Mouse (Mus musculus): ENCODE data around the gene Slc39a9.

The Slc39a9 gene

GRCm38 (mm10) chr12:80654659-80655025, 11.0 kb downstream of the Slc39a9 start:
- no peak for DNase-seq

GRCm38 (mm10) chr12:80658661-80659060, 15.0 kb downstream of the Slc39a9 start:
- no peak for DNase-seq

- DNase-seq = no peak
Observed at GRCm38 (mm10) chr12:80662322-80662721, 18.6 kb downstream of the Slc39a9 start.

DNA sequence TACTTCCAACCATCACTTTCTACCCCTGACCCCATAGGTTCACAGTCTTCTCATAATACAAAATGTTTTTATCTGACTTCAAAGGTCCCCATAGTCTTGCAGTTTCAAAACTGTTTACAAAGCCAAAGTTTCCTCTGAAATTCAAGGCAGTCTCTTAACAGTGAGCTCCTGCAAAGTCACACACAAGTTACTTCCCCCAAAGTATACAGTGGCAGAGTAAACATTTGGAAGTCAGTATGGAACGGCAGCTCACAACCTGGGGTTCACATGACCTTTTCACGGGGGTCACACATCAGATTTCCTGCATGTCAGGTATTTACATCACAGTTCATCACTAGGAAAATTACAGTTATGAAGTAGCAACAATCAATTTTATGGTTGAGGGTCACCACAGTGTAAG, 20.3 kb downstream of the Slc39a9 start:
- no peak for DNase-seq

DNA sequence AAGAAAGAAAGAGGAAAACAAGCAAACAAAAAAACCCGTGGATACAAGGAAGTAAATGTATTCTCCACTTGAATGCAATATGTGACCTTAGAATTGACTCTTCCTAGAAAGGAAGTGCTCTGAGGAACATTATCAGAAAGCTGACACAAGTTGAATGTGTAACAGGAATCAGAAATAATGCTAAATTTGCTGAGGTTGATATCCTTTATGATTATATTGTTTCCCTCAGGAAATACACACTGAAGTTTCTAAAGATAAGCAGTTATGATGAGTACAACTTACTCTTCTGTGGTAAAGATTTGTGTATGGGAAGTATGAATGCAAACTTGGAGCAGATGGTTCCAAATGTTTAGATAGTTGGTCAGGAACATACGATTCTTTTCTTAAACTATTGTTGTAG, 24.7 kb downstream of the Slc39a9 start:
- no peak for DNase-seq

- peak; percentile 63 to 69 for DNase-seq
Observed at GRCm38 (mm10) chr12:80673170-80673569, 29.5 kb downstream of the Slc39a9 start.

GRCm38 (mm10) chr12:80681340-80681739, 37.7 kb downstream of the Slc39a9 start:
- peak; percentile 48 to 49 for DNase-seq

DNA sequence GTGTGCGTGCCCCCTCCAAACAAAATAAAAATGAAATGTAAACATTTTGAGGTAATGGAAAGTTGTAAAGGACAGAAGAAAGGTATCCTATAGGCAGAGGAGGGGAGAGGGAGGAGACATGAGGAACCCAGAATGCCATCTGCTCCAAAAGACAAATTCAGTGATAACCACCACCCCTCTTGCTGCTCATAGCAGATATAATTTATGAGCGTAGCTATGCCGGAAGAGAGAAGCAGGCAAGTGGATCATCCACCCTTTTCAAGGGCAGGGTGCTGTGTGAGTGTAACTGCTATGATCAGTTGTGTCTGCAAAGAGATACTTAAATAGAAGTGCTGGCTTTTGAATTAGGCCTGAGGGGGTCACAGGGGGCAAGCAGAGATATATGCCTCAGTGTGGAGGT, 39.9 kb downstream of the Slc39a9 start:
- DNase-seq = no peak

- DNase-seq = no peak
Observed at GRCm38 (mm10) chr12:80684316-80684715, 40.6 kb downstream of the Slc39a9 start.

DNA sequence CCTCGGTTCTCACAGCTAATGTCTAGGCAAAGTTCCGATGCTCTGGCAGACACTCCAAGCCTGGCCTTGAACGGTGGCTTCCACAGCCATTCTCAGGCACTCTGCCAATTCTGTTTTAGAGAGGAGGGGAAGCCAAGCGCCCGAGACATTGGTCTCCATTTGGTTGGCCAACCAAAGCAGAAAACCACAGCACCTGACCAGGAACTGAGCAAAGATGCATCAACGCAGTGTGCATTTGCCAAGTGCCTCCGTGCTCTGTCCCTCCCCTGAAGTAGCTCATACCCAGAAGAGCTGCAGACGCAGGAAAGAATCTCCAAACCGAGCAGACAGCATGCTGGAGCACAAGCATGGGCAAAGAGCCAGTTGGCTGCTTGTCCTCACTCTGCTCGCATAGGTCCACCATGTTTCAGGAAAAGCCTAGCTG, 44.1 kb downstream of the Slc39a9 start:
- peak; percentile 51 to 55 for DNase-seq

- DNase-seq = no peak
Observed at GRCm38 (mm10) chr12:80689696-80690095, 46.0 kb downstream of the Slc39a9 start.

DNA sequence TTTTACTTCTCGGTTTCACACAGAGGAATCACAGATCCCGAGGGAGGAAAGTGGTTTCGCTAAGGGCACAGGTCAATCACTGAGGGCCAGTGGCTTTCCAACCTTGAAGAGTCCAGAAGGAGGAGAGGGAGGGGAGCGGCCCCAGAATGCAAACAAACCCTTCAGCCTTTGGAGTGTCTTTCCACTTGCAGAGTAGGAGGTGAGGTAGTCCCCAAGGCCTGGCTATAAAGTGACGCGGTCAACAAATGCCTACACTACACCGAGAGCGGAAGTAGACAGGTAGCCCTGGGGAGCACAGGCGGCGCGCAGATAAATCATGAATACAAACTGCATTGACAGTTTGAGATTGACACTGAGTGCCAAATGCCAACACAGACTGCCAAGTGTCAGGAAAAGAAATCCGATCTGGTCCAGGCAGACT, 48.0 kb downstream of the Slc39a9 start:
- no peak for DNase-seq

DNA sequence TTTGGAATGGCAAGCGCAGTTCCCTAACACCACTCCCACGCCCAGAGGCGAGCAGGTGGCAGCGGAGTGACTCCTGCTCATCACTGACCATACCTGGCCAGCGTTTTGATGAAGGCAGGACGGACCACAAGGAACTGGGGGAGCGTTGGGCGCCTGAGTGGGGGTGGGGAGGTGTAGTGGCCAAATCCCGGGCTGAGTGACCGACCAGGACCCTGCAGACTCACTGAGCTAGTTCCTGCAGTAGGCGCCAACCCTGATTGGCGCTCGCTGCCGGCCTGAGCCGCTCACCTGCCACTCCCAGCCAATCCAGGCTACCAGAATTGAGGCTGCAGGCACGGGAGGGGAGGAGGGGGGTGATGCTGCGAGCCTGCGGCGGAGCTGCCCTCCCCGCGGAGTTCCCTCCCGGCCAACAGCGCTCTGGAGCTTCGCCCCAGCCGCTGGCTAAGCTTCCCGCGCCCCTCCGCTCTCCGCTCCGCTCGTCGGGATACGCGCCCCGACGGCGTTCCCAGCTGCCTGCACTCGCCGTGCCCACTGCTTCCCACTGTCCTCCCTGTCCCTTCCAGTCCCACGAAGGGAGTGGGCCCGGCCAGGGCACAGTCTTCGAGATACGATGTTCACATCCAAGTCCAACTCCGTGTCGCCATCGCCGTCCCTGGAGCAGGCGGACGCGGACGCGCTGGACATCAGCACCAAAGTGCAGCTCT, 48.7 kb downstream of the Slc39a9 start, which contains the start of gene Plekhd1:
TSS of gene Plekhd1 (plus strand) at position 323 of the 704 bp plus-strand sequence.
- peak; percentile 62 to 81 for DNase-seq

- no peak for DNase-seq
Observed at GRCm38 (mm10) chr12:80693700-80694099, 50.0 kb downstream of the Slc39a9 start.

- DNase-seq = no peak
Observed at GRCm38 (mm10) chr12:80695004-80695403, 51.3 kb downstream of the Slc39a9 start.

GRCm38 (mm10) chr12:80698526-80699143, 55.0 kb downstream of the Slc39a9 start:
- no peak for DNase-seq

- no peak for DNase-seq
Observed at GRCm38 (mm10) chr12:80699144-80699531, 55.5 kb downstream of the Slc39a9 start.

DNA sequence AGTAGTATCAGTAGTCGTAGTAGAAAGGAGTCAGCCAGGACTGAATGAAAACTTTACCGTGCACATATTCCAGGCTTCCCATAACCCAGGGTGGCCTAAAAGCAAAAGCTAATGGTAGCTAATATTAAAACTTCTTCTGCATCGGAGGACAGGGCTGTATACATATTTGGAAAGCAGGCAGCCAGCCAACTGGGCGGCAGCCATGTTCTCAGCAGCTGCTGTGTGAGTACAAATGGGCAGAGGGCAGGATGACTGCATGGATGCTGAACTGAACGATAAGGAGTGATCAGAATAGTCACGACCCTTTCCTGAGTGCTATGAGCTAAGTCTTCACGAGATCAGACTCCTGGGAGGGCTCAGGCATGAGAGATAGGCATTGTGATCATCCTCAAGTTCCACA, 57.6 kb downstream of the Slc39a9 start:
- no peak for DNase-seq

- DNase-seq = no peak
Observed at GRCm38 (mm10) chr12:80706208-80706914, 62.7 kb downstream of the Slc39a9 start.

GRCm38 (mm10) chr12:80706915-80707604, 63.4 kb downstream of the Slc39a9 start:
- DNase-seq = peak; percentile 48 to 52

DNA sequence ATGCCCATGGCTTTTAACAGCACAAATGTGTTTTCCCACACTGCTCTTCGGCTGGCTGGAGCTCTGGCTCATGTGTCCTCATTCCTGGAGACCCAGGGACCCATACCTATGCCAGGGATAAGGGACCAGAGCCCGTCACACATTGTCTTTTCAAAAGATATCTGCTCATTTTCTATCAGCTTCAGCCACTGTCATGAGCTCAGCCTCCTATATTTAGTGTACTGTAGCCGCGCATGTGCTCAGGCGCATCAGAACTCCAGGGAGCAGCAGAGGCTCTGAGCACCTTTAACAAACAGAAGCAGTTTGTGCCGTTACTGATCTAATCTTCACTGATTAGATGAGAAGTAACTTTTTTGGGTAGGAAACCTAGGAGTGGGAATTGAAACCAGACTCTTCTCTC, 72.2 kb downstream of the Slc39a9 start:
- no peak for DNase-seq

GRCm38 (mm10) chr12:80719141-80719540, 75.5 kb downstream of the Slc39a9 start:
- no peak for DNase-seq

DNA sequence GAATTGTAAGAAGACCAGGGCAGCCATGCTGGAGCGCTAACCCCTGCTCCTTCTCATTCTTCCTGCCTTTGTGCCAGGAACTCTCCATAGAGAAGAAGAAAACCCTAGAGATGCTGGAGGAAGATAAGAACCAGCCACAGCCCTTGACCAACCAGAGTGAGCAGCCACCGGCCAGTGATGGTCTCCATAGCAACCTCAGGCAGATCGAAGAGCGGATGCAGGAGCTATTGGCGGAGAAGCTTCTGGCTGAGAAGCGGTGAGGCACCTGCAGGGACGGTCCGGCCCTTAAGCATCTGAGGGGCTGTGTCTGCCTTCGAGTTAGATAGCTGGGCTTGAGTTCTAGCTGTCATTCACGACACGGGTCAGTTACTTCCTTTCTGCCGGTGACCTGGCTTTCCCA, 76.8 kb downstream of the Slc39a9 start:
- no peak for DNase-seq
